Mouse (Mus musculus): ENCODE results near the gene Vmn2r46. TPM values are rescaled to one million over a fixed set of nuclear protein-coding genes. Genes with fewer than 3 reads are reported as not detected.
"Not testable (repeated sequence)": the region's sequence is repeated elsewhere in the genome, so short reads cannot be mapped to it uniquely, and the experiment has no call there.

The Vmn2r46 gene
- not detected in 2 replicates for polyA plus RNA-seq (2015; fragmentation: Nextera tagmentation; extraction: Ambion mirVana)

DNA sequence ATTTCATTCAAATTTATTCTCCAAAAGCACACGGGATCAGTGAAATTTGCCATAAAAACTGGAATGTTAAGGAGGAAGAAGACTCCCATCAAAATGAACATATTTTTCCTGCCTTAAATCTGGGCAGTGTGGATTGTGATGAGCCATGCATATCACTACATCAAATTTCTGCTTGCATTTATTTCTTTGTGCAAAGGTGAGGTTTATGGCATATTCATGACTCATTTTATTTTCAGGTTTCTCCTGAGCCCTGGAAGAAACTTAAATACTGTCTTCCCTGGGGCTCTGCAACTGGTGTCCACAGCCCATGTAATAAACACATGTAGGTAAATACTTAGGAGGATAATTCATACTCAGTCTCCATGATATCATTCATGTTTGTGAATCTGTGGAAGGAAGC lies at the start of gene Vmn2r46:
Vmn2r46 (minus strand) TSS at position 101 of the 400 bp plus-strand sequence.
- H3K9me3 ChIP-seq (ENCODE audit: control insufficient read depth, low read length); H3K4me2 ChIP-seq (ENCODE audit: low read length); H3K27me3 ChIP-seq (replicated peaks; ENCODE audit: control insufficient read depth, insufficient read depth, low read length); H3K4me3 ChIP-seq (ENCODE audit: low read length); H3K27ac ChIP-seq (ENCODE audit: low read depth, low read length); H3K9ac ChIP-seq (ENCODE audit: low read depth, low read length); H3K4me1 ChIP-seq (ENCODE audit: control insufficient read depth, insufficient read depth, low read depth, low read length); ATAC-seq; H3K36me3 ChIP-seq (ENCODE audit: control insufficient read depth, insufficient read depth, low read length): not testable (repeated sequence)
- WGBS = no CpG with 5 or more reads among the region's 1 CpGs

Other genes starting within 250 kb of the Vmn2r46 start
- not detected in 2 replicates for gene Vmn2r47, start 70.8 kb upstream of the Vmn2r46 start, polyA plus RNA-seq (2015; fragmentation: Nextera tagmentation; extraction: Ambion mirVana)
- gene Vmn2r48, start 183.0 kb upstream of the Vmn2r46 start, polyA plus RNA-seq (2015; fragmentation: Nextera tagmentation; extraction: Ambion mirVana) = not detected in 2 replicates
- not detected in 2 replicates for gene Vmn2r49, start 221.7 kb upstream of the Vmn2r46 start, polyA plus RNA-seq (2015; fragmentation: Nextera tagmentation; extraction: Ambion mirVana)

All from hindbrain, embryonic 16.5 days (tissue).